Mouse (Mus musculus) embryonic fibroblast, embryonic 13.5 days (primary cell): ENCODE data around the gene Snai3.

Source experiments
- CTCF ChIP-seq: IDR thresholded peaks from 2 replicates; pipeline ENCODE4 v1.5.1; 2011; ENCODE audit warnings: mild to moderate bottlenecking, control low read depth, low read length, moderate library complexity, borderline replicate concordance; ENCODE audit not compliant: insufficient read depth
- POLR2A ChIP-seq: IDR thresholded peaks from 2 replicates; pipeline ENCODE4 v1.6.1; 2011; ENCODE audit warnings: low read depth, mild to moderate bottlenecking, control low read depth, low read length, moderate library complexity

DNA sequence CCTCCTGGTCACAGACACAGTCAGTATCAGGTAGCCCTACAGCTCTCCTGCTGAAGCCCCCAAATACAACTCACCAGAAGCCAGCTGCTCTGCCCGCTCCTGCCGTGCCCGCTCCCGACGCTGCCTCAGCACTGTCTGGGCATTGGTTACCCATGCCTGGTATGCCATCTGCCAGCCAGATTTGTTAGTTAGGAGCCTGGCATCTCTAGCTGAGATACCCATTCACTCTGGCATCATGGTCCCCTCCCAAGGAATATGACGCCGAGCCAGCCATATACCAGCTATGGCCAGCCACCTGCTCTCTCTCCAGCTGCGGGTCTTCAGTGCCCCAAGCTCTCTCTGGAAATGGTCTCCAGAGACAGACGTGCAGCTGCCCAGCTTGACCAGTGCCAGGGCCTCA lies 27.9 kb upstream of the Snai3 start:
- no peak for TF ChIP-seq CTCF
- no peak for TF ChIP-seq POLR2A
